Mouse (Mus musculus) megakaryocyte, embryonic 14.5 days (primary cell): Measurements from ENCODE around the gene Cyth3. TPM values are rescaled to one million over a fixed set of nuclear protein-coding genes. Genes with fewer than 3 reads are reported as not detected.

Experiments
- H3K27me3 ChIP-seq: replicated peaks from 2 replicates; pipeline ENCODE3; 2012; ENCODE audit warnings: inconsistent platforms
- H3K36me3 ChIP-seq: replicated peaks from 2 replicates; pipeline ENCODE3; 2012; ENCODE audit warnings: low read length, inconsistent platforms, mixed read lengths
- H3K4me1 ChIP-seq: 2 replicates; pipeline ENCODE4 v1.6.1; 2012; ENCODE audit warnings: inconsistent platforms
- H3K4me3 ChIP-seq: replicated peaks from 2 replicates; pipeline ENCODE3; 2012; ENCODE audit warnings: moderate library complexity, mild to moderate bottlenecking, inconsistent platforms
- H3K9me3 ChIP-seq: 2 replicates; pipeline ENCODE4 v1.6.1; 2012; ENCODE audit warnings: inconsistent platforms
- FLI1 ChIP-seq: IDR thresholded peaks from 2 replicates; pipeline ENCODE4 v1.6.1; 2012; ENCODE audit warnings: low read length, inconsistent platforms, mixed read lengths
- GATA1 ChIP-seq: IDR thresholded peaks from 3 replicates; pipeline ENCODE4 v1.6.1; 2012; ENCODE audit warnings: mixed read lengths, low read length, inconsistent platforms, borderline replicate concordance
- polyA plus RNA-seq: library from polyadenylated mRNA; stranded (reverse); fragments of >175 nt; gene quantifications from 2 replicates; pipeline ENCODE4 v1.2.3, GENCODE M21; 2012; ENCODE audit warnings: low replicate concordance; ENCODE audit not compliant: insufficient read depth

Gene Cyth3
- polyA plus RNA-seq, 1 experiment = 4.7 TPM

DNA sequence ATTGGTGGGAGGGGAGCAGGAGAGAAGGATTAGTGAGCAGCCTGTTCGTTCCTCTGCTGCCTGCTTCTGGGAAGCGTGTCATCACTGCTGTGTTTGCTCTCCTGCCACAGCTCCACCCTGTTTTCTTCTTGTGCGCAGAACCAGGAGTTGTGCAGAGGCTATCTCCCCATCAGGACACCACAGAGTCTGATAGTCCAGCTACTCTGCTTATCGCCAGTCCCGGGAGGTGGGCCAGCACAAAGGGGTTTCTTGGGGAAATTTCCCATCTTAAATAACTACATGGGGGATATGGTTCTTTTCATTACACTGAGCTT is 11.3 kb downstream of the Cyth3 start:
- Histone ChIP-seq H3K36me3 (peaks cover 15% of the 10 kb centered on the region), H3K4me1 (peaks cover 79% of the 10 kb centered on the region), H3K4me3 (peak overlapping the region; percentile 77), H3K9me3 (peaks cover 6% of the 10 kb centered on the region; the same call in 1 of the 2 replicates), H3K27me3 (no peaks in the 10 kb centered on the region)
- TF ChIP-seq GATA1 (no peak), FLI1 (no peak)

DNA sequence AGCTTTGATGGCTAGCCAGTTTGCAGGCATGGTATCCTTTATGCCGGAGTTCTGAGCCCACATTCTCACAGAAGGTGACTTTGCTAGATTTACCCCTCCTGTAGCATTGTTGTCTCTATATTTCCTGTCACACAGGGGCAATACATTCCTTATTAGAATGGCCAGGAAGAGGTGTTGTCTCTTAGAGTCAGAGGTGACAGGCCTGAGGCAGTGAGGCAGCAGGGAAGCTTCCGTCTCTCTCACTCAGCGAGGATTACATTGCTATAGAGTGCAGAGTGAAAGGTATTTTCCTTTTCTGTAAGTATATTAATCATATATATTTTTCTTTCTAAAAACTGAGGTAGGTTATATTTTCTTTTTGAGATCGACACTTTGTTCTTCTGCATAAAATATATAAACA is 11.6 kb downstream of the Cyth3 start:
- peak overlapping the region; percentile 6 for H3K4me3 ChIP-seq
- TF ChIP-seq FLI1 = no peak
- TF ChIP-seq GATA1 = no peak

DNA sequence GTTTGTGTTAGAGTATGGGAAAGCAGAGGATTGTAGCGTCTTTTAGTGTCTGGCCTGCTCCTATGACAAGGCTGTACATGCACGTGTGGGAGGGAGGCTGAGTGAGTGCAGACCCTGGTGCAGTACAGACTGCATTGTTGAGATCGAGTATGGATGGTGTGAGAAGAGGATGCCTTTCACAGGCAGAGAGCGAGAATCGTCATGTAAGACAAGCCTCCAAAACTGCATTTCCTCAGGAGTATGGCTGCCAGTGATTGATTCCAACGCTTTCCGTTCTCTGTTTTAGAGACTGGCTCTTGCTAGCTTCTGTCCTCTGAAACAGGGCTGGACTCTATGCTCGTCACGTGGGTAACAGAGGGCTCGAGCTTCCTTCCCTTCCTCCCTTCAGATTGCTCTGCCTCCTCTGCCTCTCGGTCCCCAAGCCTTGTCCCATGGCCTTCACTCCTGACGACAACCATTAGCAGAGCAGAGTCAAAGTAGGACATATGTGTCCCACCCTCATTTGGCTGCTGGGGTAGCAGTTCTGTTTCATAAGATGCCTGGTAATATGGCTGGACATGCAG is 12.4 kb downstream of the Cyth3 start:
- H3K4me3 ChIP-seq = peak overlapping the region; percentile 57
- H3K9me3 ChIP-seq = peaks cover 6% of the 10 kb centered on the region; the same call in 1 of the 2 replicates
- H3K36me3 ChIP-seq = peaks cover 8% of the 10 kb centered on the region
- H3K4me1 ChIP-seq = peaks cover 86% of the 10 kb centered on the region
- no peaks in the 10 kb centered on the region for H3K27me3 ChIP-seq
- no peak for TF ChIP-seq GATA1
- TF ChIP-seq FLI1 = no peak

More for the DNA sequence above, 11.6 kb downstream of the Cyth3 start:
- H3K9me3 ChIP-seq = peaks cover 6% of the 10 kb centered on the region; the same call in 1 of the 2 replicates
- peaks cover 12% of the 10 kb centered on the region for H3K36me3 ChIP-seq
- no peaks in the 10 kb centered on the region for H3K27me3 ChIP-seq
- H3K4me1 ChIP-seq = peaks cover 79% of the 10 kb centered on the region

DNA sequence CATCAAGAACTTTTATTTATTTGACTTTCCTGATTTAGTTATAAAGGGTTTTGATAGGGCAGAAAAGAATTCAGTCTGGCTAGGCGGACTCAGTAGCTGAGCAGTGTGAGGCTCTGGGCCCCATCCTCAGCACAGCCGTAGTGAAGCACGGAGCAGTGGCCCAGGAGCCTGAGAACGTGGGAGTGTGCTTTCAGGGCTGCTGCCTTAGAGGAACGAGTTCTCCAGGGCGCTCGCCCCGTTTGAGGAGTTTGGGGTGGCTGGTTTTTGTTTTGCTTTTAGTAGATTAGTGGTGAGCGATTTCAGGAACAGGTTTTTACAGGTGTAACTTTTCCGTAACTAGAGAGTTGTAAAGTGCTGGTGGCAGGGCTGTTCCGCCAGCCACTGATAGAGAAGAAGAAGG is 13.1 kb downstream of the Cyth3 start:
- TF ChIP-seq FLI1 (no peak), GATA1 (no peak)
- Histone ChIP-seq H3K36me3 (peaks cover 4% of the 10 kb centered on the region), H3K27me3 (no peaks in the 10 kb centered on the region), H3K4me1 (peaks cover 90% of the 10 kb centered on the region), H3K9me3 (peaks cover 3% of the 10 kb centered on the region; the same call in 1 of the 2 replicates), H3K4me3 (no peak overlapping the region)

DNA sequence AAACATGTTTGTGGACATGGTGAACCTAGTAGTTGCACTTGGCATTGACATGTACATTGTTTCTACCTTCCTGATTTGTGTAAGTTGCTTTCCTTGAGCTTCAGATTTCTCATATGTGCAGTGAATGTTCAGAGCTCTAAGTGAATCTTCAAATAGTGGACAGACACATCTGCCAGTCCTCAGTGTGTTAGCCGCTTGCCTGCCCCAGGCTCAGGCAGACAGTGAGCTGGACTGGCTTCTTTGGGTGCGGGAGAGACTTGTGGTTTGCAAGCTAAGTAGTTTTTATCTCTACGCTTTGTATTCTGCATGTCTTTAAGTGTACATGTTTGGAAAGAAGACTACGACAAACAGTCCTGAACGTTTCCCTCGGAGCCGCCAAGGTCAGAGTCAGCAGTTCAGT is 13.9 kb downstream of the Cyth3 start:
- TF ChIP-seq GATA1 (no peak), FLI1 (no peak)
- H3K4me3 ChIP-seq = no peak overlapping the region
- H3K27me3 ChIP-seq = no peaks in the 10 kb centered on the region
- no peaks in the 10 kb centered on the region for H3K9me3 ChIP-seq
- peaks cover 90% of the 10 kb centered on the region for H3K4me1 ChIP-seq
- no peaks in the 10 kb centered on the region for H3K36me3 ChIP-seq

DNA sequence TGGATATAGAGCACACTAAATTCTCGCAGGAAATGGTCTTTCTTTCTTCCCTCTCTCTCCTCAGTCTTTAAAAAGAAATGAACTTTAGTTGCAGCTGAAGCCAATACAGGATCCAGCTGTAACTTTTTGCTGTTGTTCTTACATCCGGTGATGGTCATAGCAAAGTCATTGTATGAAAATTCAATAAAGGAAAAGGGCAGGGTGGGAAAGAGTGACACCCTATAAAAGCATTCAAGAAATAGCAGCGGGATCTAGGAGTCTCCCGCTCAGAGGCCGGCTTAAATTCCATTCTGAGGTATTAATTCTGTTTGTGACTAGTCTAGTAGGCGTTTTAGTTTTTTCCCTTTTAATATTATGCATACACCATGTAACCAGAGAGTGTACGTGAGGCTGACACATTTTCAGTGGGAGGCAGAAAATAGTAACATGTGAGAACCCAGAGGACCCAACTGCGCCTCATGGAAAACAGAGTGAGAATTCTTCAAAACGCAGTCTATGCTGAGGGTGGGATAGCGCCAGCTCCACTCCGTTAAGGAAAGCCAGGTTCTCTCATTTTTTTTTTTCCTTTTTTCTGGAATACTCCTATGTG is 15.7 kb downstream of the Cyth3 start:
- H3K4me1 ChIP-seq = peaks cover 89% of the 10 kb centered on the region
- no peak overlapping the region for H3K4me3 ChIP-seq
- H3K9me3 ChIP-seq = no peaks in the 10 kb centered on the region
- no peaks in the 10 kb centered on the region for H3K27me3 ChIP-seq
- H3K36me3 ChIP-seq = no peaks in the 10 kb centered on the region
- TF ChIP-seq GATA1 (no peak), FLI1 (no peak)

DNA sequence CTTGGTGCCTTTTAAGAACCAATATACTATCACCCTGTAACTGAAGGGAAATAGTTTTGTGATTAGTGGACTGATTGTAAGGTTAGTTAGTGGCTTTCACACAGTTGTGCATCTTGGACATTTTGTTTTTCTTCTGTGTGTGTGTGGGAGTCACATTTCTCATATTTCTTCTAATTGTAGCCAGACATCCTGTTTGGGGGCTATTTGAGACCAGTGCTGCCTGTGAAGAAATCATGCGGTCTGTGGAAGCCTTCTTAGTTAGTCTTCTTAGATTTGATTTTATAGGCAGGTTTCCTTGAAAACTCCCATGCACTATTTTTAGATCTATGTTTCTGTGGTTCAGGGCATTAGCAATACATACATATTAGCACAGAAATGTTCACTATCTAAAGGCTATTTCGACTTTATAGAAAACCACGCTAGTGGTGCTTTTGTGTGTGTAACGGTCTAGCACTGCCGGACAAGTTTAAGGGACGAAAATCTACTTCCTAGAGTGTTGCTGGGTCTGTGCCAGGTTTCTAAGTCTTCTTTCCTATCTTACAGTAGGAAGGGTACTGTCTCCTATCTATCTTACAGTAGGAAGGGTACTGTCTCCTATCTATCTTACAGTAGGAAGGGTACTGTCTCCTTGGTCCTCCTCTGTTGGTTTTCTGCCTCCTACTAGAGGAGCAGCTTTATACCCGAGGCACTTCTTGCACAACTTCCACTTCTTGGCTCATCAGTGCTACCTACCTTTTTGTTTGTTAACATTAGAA is 16.4 kb downstream of the Cyth3 start:
- Histone ChIP-seq H3K4me3 (no peak overlapping the region), H3K27me3 (no peaks in the 10 kb centered on the region), H3K36me3 (no peaks in the 10 kb centered on the region), H3K4me1 (peaks cover 85% of the 10 kb centered on the region), H3K9me3 (no peaks in the 10 kb centered on the region)
- no peak for TF ChIP-seq GATA1
- no peak for TF ChIP-seq FLI1

DNA sequence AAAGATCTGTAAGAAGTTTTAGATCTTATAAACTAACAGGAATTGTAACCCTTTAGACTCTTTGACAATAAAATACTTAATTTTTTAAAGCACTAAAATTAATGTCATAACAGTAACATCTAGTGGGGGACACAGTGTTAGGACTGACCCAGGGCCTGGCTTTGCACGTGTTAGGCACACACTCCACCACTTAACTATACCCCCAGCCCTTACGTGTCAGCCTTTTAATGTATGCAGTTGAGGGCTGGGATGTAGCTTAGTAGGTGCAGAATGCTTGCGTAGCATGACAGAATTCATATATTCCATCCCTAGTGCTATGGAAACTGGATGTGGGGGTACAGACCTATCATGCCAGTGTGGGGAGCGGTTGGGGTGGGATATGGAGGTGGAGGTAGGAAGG is 17.1 kb downstream of the Cyth3 start:
- no peak for TF ChIP-seq FLI1
- TF ChIP-seq GATA1 = no peak
- H3K27me3 ChIP-seq = no peaks in the 10 kb centered on the region
- peaks cover 85% of the 10 kb centered on the region for H3K4me1 ChIP-seq
- peak overlapping the region; percentile 33 for H3K4me3 ChIP-seq
- H3K36me3 ChIP-seq = peaks cover 5% of the 10 kb centered on the region
- no peaks in the 10 kb centered on the region for H3K9me3 ChIP-seq

DNA sequence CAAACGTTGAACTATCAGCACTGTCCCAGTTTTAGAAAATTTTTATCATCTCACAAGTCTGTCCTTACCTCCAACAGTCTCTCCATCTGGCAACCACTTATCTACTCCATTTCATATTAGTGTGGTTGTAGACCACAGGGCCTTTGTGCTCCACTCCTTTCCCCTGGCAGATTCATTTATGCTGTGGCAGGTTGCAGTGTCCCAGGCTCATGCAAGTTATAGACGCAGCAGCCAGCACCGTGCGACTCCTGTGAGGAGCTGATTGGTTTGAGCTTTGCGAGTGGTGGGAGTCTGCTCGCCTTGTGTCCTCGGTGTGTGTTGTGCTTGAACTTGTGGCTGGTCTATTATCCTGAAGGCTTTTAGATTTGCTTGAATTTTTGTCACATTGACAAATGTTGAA is 17.6 kb downstream of the Cyth3 start:
- H3K9me3 ChIP-seq = no peaks in the 10 kb centered on the region
- peak overlapping the region; percentile 25 for H3K4me3 ChIP-seq
- H3K4me1 ChIP-seq = peaks cover 81% of the 10 kb centered on the region
- H3K27me3 ChIP-seq = no peaks in the 10 kb centered on the region
- peaks cover 5% of the 10 kb centered on the region for H3K36me3 ChIP-seq
- TF ChIP-seq FLI1 (no peak), GATA1 (no peak)

DNA sequence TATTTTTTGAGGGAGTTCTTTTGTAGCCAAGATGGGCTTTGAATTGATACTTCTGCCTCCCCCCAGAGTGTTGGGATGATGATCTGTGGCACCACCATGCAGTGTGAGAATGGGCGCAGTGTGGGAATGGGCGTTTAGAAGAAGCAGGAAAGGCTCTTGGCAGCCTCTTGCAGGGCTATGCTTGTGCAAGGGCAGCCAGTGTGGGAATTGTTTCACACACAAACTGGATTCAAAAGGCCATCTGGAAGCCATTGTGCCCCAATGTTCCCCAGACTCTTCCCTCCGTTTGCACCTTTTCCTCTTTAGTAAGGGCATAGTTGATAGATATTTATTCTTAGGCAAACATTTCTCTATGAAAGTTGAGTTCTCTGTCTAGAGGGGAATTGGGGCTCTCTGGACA is 19.3 kb downstream of the Cyth3 start:
- Histone ChIP-seq H3K4me1 (peaks cover 81% of the 10 kb centered on the region), H3K36me3 (peaks cover 5% of the 10 kb centered on the region), H3K27me3 (no peaks in the 10 kb centered on the region), H3K9me3 (no peaks in the 10 kb centered on the region), H3K4me3 (no peak overlapping the region)
- TF ChIP-seq FLI1 = no peak
- no peak for TF ChIP-seq GATA1
